Mouse (Mus musculus) hematopoietic multipotent progenitor cell, adult 10-12 weeks (in vitro differentiated cells): Measurements from ENCODE around the gene Peg10. TPM values are rescaled to one million over a fixed set of nuclear protein-coding genes. Genes with fewer than 3 reads are reported as not detected.

ENCODE experiments used
- polyA plus RNA-seq: library from polyadenylated mRNA; stranded (reverse); fragments of >175 nt; gene quantifications from 2 replicates; pipeline ENCODE4 v1.2.3, GENCODE M21; 2012; ENCODE audit warnings: low replicate concordance

Gene Peg10
- polyA plus RNA-seq: 0.13 and 0.17 TPM in 2 replicates

GRCm38 (mm10) chr6:4746696-4747439, at the start of gene Peg10, which contains the start of gene Sgce:
Gene Peg10, plus strand, starts transcription at chr6:4747306.
Gene Sgce, minus strand, starts transcription at chr6:4747207.

Other genes with a start within 250 kb of the Peg10 start
- 0.71 and 1.4 TPM in 2 replicates for gene Col1a2, start 242.5 kb upstream of the Peg10 start, polyA plus RNA-seq
- 16.2 and 30.2 TPM in 2 replicates for gene Casd1, start 146.5 kb upstream of the Peg10 start, polyA plus RNA-seq
- gene Sgce, start 99 bp upstream of the Peg10 start, polyA plus RNA-seq: 0.11 and 0.19 TPM in 2 replicates
- gene Ppp1r9a, start 155.6 kb downstream of the Peg10 start, polyA plus RNA-seq: 0.31 and 0.51 TPM in 2 replicates